ENCODE assay signal across 13 mouse cellular contexts in genomic region chr2:106512338-106513024, GRCm38 (mm10).
DNase-seq lines count a peak whose midpoint lies in the region; ATAC-seq and TF ChIP-seq lines count a peak whose summit lies in the region.
"Had no signal": no experiment of that assay in that cellular context is flagged by ENCODE, and none has a peak within 500 bp of the region (broad histone marks: within the 10 kb centered on the region; RNA-seq: fewer than 3 reads in every experiment).

No protein-coding gene starts in this region.

- H3K36me3 ChIP-seq in heart, embryonic 12.5 days, result no peaks in the 10 kb centered on the region
- no peaks in the 10 kb centered on the region for H3K36me3 ChIP-seq in forebrain, postnatal 0 days (ENCODE audit: insufficient read depth)
- H3K36me3 ChIP-seq in midbrain, embryonic 12.5 days, result no peaks in the 10 kb centered on the region
- H3K36me3 ChIP-seq: embryonic facial prominence, embryonic 12.5 days; lung, embryonic 15.5 days had no signal

- no peaks in the 10 kb centered on the region for H3K27me3 ChIP-seq in heart, embryonic 12.5 days (replicated peaks)
- H3K27me3 ChIP-seq in forebrain, postnatal 0 days (ENCODE audit: insufficient read depth, low read length), result no peaks in the 10 kb centered on the region
- H3K27me3 ChIP-seq in midbrain, embryonic 12.5 days, result no peaks in the 10 kb centered on the region
- H3K27me3 ChIP-seq: embryonic facial prominence, embryonic 12.5 days; lung, embryonic 15.5 days had no signal

- 0 out of 2 replicates have a peak, but pooled peaks cover 9% of the 10 kb centered on the region for H3K4me1 ChIP-seq in heart, embryonic 12.5 days (replicated peaks)
- no peaks in the 10 kb centered on the region; the same call in 1 of the 2 replicates for H3K4me1 ChIP-seq in forebrain, postnatal 0 days (ENCODE audit: insufficient read depth)
- H3K4me1 ChIP-seq in midbrain, embryonic 12.5 days, result peaks cover 20% of the 10 kb centered on the region
- H3K4me1 ChIP-seq: embryonic facial prominence, embryonic 12.5 days; lung, embryonic 15.5 days had no signal

- no peak for DNase-seq in heart, postnatal 10 days
- DNase-seq in Muller cell, postnatal 12 days (ENCODE audit: inconsistent ontology term), result peak; percentile 23
- no peak for DNase-seq in forebrain, postnatal 0 days
- no peak for DNase-seq in lung, postnatal 4 days
- no peak for DNase-seq in cerebellum, postnatal 25 days
- DNase-seq in thymus, postnatal 10 days (ENCODE audit: low spot score in 2 of 2), result no peak
- DNase-seq: cerebellum, adult 8-10 months; thymus, postnatal 25 days had no signal

- H3K9me3 ChIP-seq in heart, embryonic 12.5 days (replicated peaks), result 0 out of 2 replicates have a peak, but pooled peaks cover 2% of the 10 kb centered on the region
- no peaks in the 10 kb centered on the region for H3K9me3 ChIP-seq in forebrain, postnatal 0 days (ENCODE audit: low read length)
- H3K9me3 ChIP-seq in midbrain, embryonic 12.5 days, result no peaks in the 10 kb centered on the region
- H3K9me3 ChIP-seq: embryonic facial prominence, embryonic 12.5 days; lung, embryonic 15.5 days had no signal

- intact Hi-C loops in heart, postnatal 10 days (cut with DNase I), result no loop called here

- no peak for ATAC-seq in heart, embryonic 12.5 days (ENCODE audit: insufficient number of reproducible peaks, low FRiP score)
- peak; percentile 77 for ATAC-seq in forebrain, postnatal 0 days
- peak; percentile 82 for ATAC-seq in midbrain, embryonic 12.5 days (ENCODE audit: low FRiP score, low read depth)
- ATAC-seq: intestine, embryonic 16.5 days had no signal

- H3K4me3 ChIP-seq in heart, embryonic 12.5 days, result no peak overlapping the region
- no peak overlapping the region for H3K4me3 ChIP-seq in forebrain, postnatal 0 days (ENCODE audit: low read depth, low read length)
- peak overlapping the region; percentile 12 for H3K4me3 ChIP-seq in midbrain, embryonic 12.5 days
- H3K4me3 ChIP-seq: embryonic facial prominence, embryonic 12.5 days; lung, embryonic 15.5 days had no signal

- no peak overlapping the region for H3K9ac ChIP-seq in heart, embryonic 12.5 days
- H3K9ac ChIP-seq in forebrain, postnatal 0 days, result no peak overlapping the region
- peak overlapping the region; percentile 37; the same call in 1 of the 2 replicates for H3K9ac ChIP-seq in midbrain, embryonic 12.5 days (replicated peaks)
- H3K9ac ChIP-seq: embryonic facial prominence, embryonic 12.5 days; lung, embryonic 15.5 days had no signal

- WGBS in heart, embryonic 12.5 days, result 38% methylated on average over 14 of the region's 14 CpGs
- 25% methylated on average over 14 of the region's 14 CpGs for WGBS in forebrain, postnatal 0 days
- 35% methylated on average over 14 of the region's 14 CpGs for WGBS in midbrain, embryonic 12.5 days

- TF ChIP-seq CTCF in forebrain, postnatal 0 days (IDR thresholded peaks at IDR 0.05; ENCODE audit: low read depth), result no peak

- H3K27ac ChIP-seq in heart, embryonic 12.5 days (ENCODE audit: poor library complexity, severe bottlenecking), result no peak overlapping the region
- no peak overlapping the region for H3K27ac ChIP-seq in forebrain, postnatal 0 days (ENCODE audit: low read depth, low read length)
- H3K27ac ChIP-seq in midbrain, embryonic 12.5 days (replicated peaks), result no peak overlapping the region
- H3K27ac ChIP-seq: embryonic facial prominence, embryonic 12.5 days; lung, embryonic 15.5 days had no signal

- peak overlapping the region; percentile 46 for H3K4me2 ChIP-seq in heart, embryonic 12.5 days
- H3K4me2 ChIP-seq in forebrain, postnatal 0 days (ENCODE audit: low read depth), result peak overlapping the region; percentile 20
- peak overlapping the region; percentile 39 for H3K4me2 ChIP-seq in midbrain, embryonic 12.5 days (replicated peaks)
- H3K4me2 ChIP-seq: embryonic facial prominence, embryonic 12.5 days; lung, embryonic 15.5 days had no signal
